Mouse (Mus musculus): ENCODE measurements at regions not wholly inside any gene's neighbourhood (a gene's known extent, or its start where the extent isn't known, plus 50 kb on each side); places are given as distances from the start of the nearest gene placed in this dataset.
"Not testable (repeated sequence)": the region's sequence is repeated elsewhere in the genome, so short reads cannot be mapped to it uniquely, and the experiment has no call there.

- not testable (repeated sequence) for H3K27ac ChIP-seq; H3K4me3 ChIP-seq; DNase-seq (ENCODE audit: low spot score in 2 of 2)
Measured at GRCm38 (mm10) chr7:52732161-52732560, 716.6 kb upstream of the 1700015G11Rik start.

DNA sequence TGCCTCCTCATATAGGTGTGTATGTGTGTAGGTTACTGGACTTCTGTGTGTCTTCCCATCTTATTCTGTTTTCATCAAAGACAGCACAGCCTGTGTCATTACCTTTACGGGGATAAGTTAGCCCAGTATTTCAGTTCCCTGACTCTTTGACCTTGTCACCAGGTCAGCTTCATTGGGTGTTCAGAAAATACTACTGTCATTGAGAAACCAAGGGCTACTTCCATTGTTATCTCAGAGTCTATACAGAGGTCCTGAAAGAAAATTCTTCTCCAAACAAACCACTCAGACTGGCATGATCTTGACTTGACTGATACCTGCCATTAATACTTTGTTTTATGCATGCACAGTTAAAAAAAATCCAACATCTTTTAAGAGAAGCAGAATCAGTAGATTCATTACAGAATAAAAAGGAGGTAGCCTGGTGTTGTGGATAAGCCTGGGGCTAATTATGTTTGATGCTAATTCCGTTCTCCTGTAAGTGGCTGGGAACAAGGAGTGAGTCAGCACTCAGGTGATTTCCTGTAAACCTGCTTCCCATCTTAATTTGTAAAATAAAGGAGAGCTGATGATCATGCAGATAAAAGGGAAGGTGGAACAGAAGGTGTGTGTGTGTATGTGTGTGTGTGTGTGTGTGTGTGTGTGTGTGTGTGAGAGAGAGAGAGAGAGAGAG, 710.8 kb upstream of the 1700015G11Rik start:
- no peak overlapping the region for H3K4me3 ChIP-seq
- TF ChIP-seq CTCF (conservative IDR thresholded peaks at IDR 0.05), result no peak
- DNase-seq (ENCODE audit: low spot score in 2 of 2), result no peak
- H3K27ac ChIP-seq, result no peak overlapping the region

- TF ChIP-seq CTCF (conservative IDR thresholded peaks at IDR 0.05), result no peak
- Histone ChIP-seq H3K4me3 (no peak overlapping the region), H3K27ac (no peak overlapping the region)
- DNase-seq (ENCODE audit: low spot score in 2 of 2), result peak; percentile 15 to 44
Measured at GRCm38 (mm10) chr7:52702464-52703145, 687.1 kb upstream of the 1700015G11Rik start.

- no peak for TF ChIP-seq CTCF (conservative IDR thresholded peaks at IDR 0.05)
- H3K27ac ChIP-seq, result no peak overlapping the region
- H3K4me3 ChIP-seq, result no peak overlapping the region
- DNase-seq (ENCODE audit: low spot score in 2 of 2), result no peak
Measured at GRCm38 (mm10) chr7:52668341-52668740, 652.8 kb upstream of the 1700015G11Rik start.
